Mouse (Mus musculus): ENCODE results near the gene Kctd20. TPM values are rescaled to one million over a fixed set of nuclear protein-coding genes. Genes with fewer than 3 reads are reported as not detected.

Kctd20 gene
- total RNA-seq, 2 experiments from 2014 or later, result 33.4 to 39.8 TPM

- Histone ChIP-seq H3K4me3 (no peak overlapping the region), H3K27ac (no peak overlapping the region)
- intact Hi-C loops (cut with DNase I), result no loop called here
- peak; percentile 68 for DNase-seq
- TF ChIP-seq CTCF (IDR thresholded peaks at IDR 0.05), result peak; percentile 68
Observed at GRCm38 (mm10) chr17:28936622-28937345, 15.0 kb upstream of the Kctd20 start.

DNA sequence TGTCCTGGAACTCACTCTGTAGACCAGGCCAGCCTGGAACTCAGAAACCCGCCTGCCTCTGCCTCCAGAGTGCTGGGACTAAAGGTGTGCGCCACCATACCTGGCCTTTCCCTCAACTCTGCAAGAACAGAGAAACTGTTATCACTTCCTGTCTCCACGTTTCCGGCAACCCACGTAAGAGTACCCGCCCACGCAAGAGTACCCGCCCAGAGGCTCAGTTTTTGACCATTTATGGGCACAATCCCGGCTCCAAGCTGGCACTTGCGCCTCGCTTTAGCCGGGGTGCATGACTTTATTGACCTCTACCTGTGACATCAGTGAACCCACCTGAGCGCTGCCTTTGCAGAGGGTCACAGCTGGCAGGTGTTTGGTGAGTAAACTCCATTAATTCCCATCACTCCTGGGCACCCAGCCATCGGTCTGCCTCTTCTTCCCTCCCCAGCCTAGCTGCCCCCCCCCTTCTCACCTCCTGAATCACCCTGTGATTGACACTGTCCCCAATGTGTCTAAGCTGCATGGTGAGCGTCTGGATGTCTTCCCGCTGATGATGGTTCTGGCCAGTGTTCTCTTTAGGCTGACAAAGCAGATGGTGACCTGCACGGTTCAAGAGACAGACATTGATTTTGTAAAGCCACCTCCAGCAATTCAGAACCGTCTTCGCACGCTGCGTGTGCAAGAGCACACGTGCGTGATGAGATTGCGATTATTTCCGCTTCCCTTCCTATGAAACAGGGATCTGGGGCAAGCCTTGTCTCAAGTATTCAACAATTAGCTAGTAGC is 10.8 kb upstream of the Kctd20 start:
- Histone ChIP-seq H3K27ac (no peak overlapping the region), H3K4me3 (no peak overlapping the region)
- DNase-seq, result no peak
- intact Hi-C loops (cut with DNase I), result no loop called here
- no peak for TF ChIP-seq CTCF (IDR thresholded peaks at IDR 0.05)

DNA sequence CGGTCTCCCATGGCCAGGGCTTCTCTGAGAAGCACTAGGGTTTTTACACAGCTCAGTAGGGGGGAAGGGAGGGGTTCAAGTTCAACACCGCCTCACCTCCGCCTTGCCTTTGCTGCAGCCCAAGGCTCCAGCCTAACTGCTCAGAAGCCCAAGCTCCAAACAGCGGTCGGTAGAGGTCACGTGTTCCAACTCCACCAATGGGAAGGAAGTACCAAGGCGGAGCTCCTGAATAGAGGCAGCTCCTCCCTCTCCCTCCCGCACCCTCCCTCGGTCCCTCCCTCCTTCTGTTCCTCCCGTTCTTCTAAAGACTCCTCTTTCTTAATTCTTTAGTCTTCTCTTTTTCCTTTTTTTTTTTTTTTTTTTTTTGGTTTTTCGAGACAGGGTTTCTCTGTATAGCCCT is 9.6 kb upstream of the Kctd20 start:
- Histone ChIP-seq H3K4me3 (no peak overlapping the region), H3K27ac (no peak overlapping the region)
- intact Hi-C loops (cut with DNase I), result no loop called here
- TF ChIP-seq CTCF (IDR thresholded peaks at IDR 0.05), result no peak
- DNase-seq, result no peak

DNA sequence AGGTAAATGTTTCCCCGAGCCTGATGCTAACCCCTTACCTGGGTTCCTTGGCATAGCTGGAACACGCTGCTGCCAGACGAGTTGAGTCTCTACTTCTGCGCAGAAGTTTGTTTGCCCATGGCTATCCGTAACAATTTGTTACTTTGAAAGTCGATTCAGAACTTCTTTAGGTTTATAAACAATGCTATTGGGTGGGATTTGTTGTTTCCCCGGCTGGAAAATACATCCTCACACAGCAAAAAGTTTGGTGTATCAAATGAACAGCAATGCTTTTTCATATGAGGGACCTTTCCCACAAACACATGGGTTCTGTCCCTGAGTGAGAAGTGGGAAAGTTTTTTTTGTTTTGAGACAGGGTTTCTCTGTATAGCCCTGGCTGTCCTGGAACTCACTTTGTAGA is 8.0 kb upstream of the Kctd20 start, which contains the start of gene Pxt1:
Gene Pxt1 (minus strand): TSS at position 101 of the 400 bp plus-strand sequence.
- no peak for DNase-seq
- Histone ChIP-seq H3K4me3 (no peak within 1 kb of the TSS), H3K27ac (no peak within 1 kb of the TSS)
- no peak for TF ChIP-seq CTCF (IDR thresholded peaks at IDR 0.05)
- intact Hi-C loops (cut with DNase I), result no loop called here

DNA sequence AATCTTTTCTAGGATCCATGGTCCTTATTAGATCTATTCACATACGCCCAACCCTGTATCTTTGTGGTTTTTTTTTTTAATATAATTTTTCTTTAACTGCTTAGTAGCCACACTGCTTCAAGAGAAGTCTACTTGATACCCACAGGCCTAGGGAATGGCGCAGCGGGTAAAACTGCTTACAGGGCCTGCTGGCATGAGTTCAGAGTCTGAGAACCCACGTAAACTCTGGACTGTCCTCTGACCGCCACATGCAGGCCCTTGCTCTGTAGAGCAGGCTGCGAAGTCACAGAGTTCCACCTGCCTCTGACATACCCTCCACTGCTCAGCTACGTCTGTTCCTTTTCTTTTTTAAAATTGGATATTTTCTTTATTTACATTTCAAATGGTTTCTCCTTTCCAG is 7.3 kb upstream of the Kctd20 start:
- no peak for DNase-seq
- no peak for TF ChIP-seq CTCF (IDR thresholded peaks at IDR 0.05)
- Histone ChIP-seq H3K27ac (no peak overlapping the region), H3K4me3 (no peak overlapping the region)
- intact Hi-C loops (cut with DNase I), result no loop called here

GRCm38 (mm10) chr17:28947011-28947939 is 4.5 kb upstream of the Kctd20 start:
- TF ChIP-seq CTCF (IDR thresholded peaks at IDR 0.05), result peak; percentile 34; the same call in 1 of the 2 replicates
- H3K27ac ChIP-seq, result peak overlapping the region; percentile 4; the same call in 1 of the 2 replicates
- H3K4me3 ChIP-seq, result no peak overlapping the region
- DNase-seq, result peak; percentile 18
- intact Hi-C loops (cut with DNase I), result no loop called here

DNA sequence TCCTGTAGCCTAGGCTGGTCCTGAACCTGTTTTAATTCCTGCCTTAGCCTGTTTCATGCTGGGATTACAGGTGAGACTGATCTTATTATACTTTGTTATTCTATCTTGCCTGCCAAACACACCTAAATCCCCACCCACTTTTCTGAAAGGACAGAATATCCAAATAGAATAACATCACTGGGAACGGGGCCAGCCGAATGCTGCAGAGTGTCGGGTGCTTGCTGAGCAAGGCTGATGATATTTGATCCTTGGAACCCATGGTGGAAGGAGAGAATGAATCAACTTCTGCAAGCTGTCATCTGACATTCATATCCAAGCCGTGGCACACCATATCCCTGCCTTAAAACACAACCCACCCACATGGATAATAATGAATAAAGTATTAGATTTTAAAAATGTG is 3.1 kb upstream of the Kctd20 start:
- no peak for TF ChIP-seq CTCF (IDR thresholded peaks at IDR 0.05)
- Histone ChIP-seq H3K27ac (peak overlapping the region; percentile 62), H3K4me3 (no peak overlapping the region)
- peak; percentile 68 for DNase-seq
- intact Hi-C loops (cut with DNase I), result no loop called here

DNA sequence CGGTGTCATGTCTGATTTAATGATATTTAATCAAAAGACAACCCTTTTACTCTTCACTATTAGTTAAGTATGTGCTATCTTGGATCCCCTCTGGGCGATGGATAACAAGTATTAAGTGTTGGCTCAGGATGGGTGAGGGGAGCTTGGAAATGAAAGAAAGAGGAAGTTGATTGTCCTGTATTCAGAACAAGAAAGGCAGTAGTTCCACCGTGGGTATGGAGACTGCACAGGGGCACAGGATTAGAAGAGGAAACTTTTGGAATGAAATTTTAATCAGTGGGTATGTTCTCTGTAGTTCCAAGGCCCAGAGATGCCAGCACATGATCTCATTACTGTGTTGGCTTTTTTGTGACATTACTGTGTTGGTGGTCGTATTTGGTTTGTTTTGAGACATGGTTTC is 999 bp upstream of the Kctd20 start:
- Histone ChIP-seq H3K27ac (peak overlapping the region; percentile 99; the same call in 1 of the 2 replicates), H3K4me3 (no peak overlapping the region)
- intact Hi-C loops (cut with DNase I), result no loop called here
- DNase-seq, result peak; percentile 11
- TF ChIP-seq CTCF (IDR thresholded peaks at IDR 0.05), result no peak

DNA sequence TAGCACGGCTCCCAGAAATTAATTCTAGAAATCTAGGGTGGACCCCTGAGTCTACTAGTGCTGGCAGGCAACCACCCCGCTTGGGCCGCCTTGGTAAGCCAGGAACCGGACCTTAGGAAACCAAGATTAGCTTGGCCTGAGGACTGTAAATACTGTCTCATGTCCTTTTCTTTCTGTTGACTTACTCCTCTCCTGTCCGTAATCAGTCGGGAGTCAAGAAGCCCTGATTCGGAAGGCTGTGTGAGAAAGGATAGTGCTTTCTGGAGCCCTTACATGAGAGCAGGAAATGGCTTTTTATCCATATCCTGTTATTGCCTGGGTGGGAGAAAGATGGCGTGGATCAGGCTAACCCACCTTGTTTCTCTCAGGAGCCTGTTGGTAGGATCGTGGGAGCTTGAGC is 1.5 kb downstream of the Kctd20 start:
- no peak for TF ChIP-seq CTCF (IDR thresholded peaks at IDR 0.05)
- Histone ChIP-seq H3K27ac (peak overlapping the region; percentile 99), H3K4me3 (peak overlapping the region; percentile 83)
- no peak for DNase-seq
- intact Hi-C loops (cut with DNase I), result no loop called here

DNA sequence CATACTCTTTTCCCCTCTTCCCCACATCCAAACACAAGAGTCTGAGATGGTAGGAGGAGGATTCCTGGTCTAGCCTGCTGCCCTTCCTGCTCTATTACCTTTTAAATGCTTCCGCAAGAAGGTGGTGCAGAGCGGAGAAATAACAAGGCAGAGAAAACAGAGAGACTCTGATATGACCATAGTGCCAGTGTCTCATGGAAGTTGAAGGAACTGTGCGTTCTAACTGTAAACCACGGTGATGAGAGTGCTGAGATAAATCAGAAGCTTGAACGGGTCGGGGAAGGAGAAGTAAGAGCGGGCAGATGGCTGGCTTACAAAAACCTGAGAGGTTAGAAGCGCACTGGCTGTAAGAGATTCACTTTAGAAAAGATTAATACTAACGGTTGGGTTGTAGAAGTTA is 2.7 kb downstream of the Kctd20 start:
- intact Hi-C loops (cut with DNase I), result no loop called here
- peak overlapping the region; percentile 83 for H3K4me3 ChIP-seq
- peak overlapping the region; percentile 99 for H3K27ac ChIP-seq
- DNase-seq, result no peak
- TF ChIP-seq CTCF (IDR thresholded peaks at IDR 0.05), result no peak

GRCm38 (mm10) chr17:28960597-28960996 is 8.8 kb downstream of the Kctd20 start:
- intact Hi-C loops (cut with DNase I), result no loop called here
- peak; percentile 10; the same call in 1 of the 2 replicates for TF ChIP-seq CTCF (IDR thresholded peaks at IDR 0.05)
- peak overlapping the region; percentile 40; the same call in 1 of the 2 replicates for H3K27ac ChIP-seq
- no peak overlapping the region for H3K4me3 ChIP-seq
- DNase-seq, result no peak

DNA sequence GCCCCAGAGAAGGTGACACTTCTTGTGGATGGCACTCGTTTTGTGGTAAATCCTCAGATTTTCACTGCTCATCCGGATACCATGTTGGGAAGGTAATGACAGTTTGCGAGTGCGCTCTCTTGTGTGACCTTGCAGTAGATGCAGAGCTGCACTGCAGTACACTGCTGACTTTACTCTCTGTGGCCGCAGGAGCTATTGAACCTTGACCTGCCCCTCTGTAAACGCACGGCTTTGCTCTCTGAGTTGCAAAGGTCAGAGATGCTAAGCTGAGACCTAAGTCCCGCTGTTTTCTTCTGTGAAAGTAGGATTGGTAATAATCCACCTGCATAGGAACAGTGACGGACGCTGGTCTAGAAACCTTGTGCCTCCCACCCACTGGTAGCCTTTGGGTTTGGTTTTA is 9.8 kb downstream of the Kctd20 start:
- no peak for TF ChIP-seq CTCF (IDR thresholded peaks at IDR 0.05)
- intact Hi-C loops (cut with DNase I), result no loop called here

More for the DNA sequence above, 9.8 kb downstream of the Kctd20 start:
- no peak overlapping the region for H3K27ac ChIP-seq
- no peak for DNase-seq
- H3K4me3 ChIP-seq, result no peak overlapping the region
